Mouse (Mus musculus): Measurements from ENCODE around the gene Adcyap1r1. TPM values are rescaled to one million over a fixed set of nuclear protein-coding genes. Genes with fewer than 3 reads are reported as not detected.

The Adcyap1r1 gene
- polyA plus RNA-seq, 1 experiment from 2014 or later, result 50.3 TPM

Small RNA genes lying within 50 kb of the gene (microRNA-seq; reads per million reads assigned to microRNA genes)
- not detected for gene Gm44352

Other genes starting within 250 kb of the Adcyap1r1 start
- gene Mindy4, start 248.6 kb upstream of the Adcyap1r1 start, polyA plus RNA-seq (2015; fragmentation: Nextera tagmentation; extraction: Ambion mirVana), result 11.4 and 13.9 TPM in 2 replicates
- 4.5 and 4.9 TPM in 2 replicates for gene Aqp1, start 115.5 kb upstream of the Adcyap1r1 start, polyA plus RNA-seq (2015; fragmentation: Nextera tagmentation; extraction: Ambion mirVana)
- gene Ghrhr, start 75.7 kb upstream of the Adcyap1r1 start, polyA plus RNA-seq (2015; fragmentation: Nextera tagmentation; extraction: Ambion mirVana), result not detected in 2 replicates
- 17.3 and 22.5 TPM in 2 replicates for gene Neurod6, start 229.3 kb downstream of the Adcyap1r1 start, polyA plus RNA-seq (2015; fragmentation: Nextera tagmentation; extraction: Ambion mirVana)

Measured in midbrain, embryonic 15.5 days (tissue).